Mouse (Mus musculus) retina, embryonic 14.5 days (tissue): ENCODE data around the gene Dnajc6.

Experiments used
- DNase-seq: peaks from one replicate; pipeline ENCODE4 v3.0.0-alpha.2; 2015; ENCODE audit warnings: low spot score

Dnajc6 gene

DNA sequence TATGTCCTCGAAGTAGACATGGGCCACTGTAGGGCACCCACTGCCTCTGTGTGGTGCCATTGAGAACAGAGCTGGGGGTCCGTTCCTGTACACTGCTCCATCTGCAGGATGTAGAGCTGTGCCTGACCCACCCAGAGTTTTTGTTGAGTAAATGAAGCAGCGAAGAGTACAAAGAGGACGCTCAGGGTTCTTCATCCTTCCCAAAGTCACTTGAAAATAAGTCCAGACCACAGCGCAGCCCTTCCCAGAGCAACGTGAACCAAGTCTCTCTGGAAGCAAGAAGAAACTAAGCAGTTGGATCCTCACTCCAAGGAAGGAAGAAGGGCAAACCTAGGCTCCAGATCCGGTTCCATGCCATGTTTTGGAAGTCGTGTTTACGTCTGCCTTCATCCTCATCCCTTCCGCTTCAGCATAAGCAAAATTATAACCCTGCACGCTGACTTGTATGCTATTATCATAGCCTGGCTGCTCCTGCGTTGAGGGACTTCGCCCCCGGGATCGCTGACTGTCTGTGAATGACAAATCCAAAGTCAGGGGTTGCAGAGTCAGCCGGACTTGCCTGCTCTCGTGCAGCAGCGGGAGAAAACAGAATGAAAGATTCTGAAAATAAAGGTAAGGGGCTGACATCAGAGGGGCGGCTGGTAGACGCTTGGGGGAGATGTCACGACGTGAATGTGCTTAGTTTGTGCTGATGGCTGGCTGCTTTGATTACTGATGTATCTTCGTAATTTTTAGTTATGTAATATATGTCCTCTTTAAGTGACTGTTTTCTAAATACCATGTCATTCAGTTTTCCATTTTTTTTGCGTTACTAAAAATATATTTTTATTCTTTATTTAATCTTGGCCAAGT lies 11.3 kb downstream of the Dnajc6 start:
- DNase-seq, result peak; percentile 79

- DNase-seq, result no peak
Measured at GRCm38 (mm10) chr4:101508431-101508830, 12.0 kb downstream of the Dnajc6 start.

DNA sequence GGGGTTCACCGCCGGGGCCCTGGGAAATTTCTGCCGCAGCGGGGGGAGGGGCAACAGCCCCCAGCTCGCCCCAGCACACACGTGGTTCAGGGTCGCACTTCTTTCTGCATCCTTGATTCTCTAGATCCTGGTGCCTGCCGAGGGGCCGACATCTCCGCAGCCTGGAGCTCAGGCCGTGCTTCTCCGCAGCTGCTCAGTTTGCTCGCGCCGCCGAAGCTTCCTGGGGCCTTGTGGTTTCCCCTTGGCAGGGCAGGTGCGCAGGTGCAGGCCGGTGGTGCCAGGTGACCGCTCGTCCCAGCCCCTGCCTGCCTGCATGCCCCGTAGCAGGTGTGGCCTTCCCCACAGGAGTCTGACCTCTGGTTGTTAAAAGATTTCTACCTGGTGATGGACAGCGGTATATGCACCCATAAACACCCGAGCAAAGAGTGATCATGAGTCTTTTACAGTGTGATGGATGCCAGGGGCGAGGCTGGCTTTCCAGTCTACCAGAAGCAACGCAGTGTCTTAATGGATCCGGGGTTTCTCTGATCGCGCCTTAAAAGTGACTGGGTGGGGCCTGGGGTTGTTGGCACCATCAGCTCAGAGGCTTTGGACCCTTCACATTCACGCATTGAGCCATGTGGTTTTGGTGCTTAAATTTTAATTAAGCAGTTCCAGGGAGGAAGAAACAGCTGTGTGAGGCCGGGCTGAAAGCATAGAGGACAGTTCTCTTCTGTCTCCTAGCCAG lies 12.6 kb downstream of the Dnajc6 start:
- DNase-seq, result peak; percentile 59

- DNase-seq, result no peak
Measured at GRCm38 (mm10) chr4:101510111-101510903, 13.9 kb downstream of the Dnajc6 start.

GRCm38 (mm10) chr4:101510904-101511210 lies 14.4 kb downstream of the Dnajc6 start:
- no peak for DNase-seq

DNA sequence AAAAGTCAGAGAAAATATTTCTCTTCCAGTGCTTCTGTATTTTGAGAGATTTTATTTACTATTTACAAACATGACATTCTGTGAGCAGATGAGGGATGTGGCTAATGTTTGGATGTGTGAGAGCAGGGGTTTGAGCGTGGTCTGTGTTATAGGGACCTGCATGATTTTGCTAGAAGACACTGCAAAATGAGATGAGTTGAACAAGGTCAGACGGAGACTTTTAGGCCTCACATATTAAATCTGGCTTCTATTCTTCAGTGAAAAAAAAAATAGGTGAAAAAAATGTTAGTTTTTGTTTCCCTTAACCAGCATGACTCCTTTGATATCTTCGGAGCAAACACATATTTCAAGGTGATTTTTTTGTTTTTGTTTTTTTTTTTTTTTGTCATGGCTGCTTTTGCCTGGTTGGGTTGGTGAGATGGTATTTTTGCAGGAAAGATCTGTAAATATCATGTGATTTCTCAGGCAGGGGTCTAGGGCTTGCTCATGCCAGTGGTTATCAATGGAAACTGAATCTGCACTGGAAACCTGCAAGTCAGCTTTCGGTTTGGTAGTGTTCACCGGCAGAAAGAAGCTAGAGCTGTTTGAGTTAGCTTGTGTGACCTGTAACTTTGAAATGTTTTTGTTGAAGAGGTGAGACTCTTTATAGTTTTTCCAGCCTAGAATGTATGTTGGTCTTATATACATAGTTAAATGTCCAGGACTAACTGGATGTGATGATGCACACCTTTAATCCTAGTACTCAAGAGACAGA lies 15.5 kb downstream of the Dnajc6 start:
- no peak for DNase-seq

DNA sequence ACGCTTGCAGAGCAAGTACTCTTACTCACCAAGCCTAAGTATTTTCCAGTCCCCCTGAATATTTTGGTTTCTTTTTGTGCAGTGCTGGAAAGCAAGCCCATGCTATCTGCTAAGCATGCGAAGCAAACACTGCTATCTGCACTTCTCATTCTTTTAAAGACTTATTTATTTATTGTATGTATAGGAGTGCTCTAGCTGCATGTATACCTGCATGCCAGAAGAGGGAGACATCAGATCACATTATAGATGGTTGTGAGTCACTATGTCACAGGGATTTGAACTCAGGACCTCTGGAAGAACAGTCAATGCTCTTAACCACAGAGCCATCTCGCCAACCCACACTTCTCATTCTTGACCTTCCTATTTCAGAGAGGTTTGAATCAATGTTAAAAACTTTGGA lies 16.8 kb downstream of the Dnajc6 start:
- no peak for DNase-seq

GRCm38 (mm10) chr4:101515853-101516252 lies 19.4 kb downstream of the Dnajc6 start:
- DNase-seq, result no peak

GRCm38 (mm10) chr4:101516434-101517168 lies 20.2 kb downstream of the Dnajc6 start:
- DNase-seq, result no peak

DNA sequence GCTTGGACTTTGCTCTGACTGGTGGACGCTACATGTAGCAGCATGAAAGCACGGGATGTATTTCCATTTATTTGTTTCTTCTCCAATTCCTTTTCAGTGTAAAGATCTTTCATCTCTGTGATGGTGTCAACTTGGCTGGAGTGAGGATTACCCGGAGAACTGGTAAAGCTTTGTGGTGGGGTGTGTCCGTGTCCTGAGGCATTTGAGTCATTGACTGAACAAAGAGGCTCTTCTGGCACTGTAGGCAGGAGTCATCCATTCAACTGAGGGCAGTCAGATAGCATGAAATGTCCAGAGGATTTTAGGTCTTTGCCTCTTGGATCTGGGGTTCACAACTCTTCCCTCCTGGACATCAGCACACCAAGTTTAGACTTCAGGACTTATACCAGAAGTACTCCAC lies 35.5 kb downstream of the Dnajc6 start:
- no peak for DNase-seq

- no peak for DNase-seq
Measured at GRCm38 (mm10) chr4:101540516-101540915, 44.1 kb downstream of the Dnajc6 start.

DNA sequence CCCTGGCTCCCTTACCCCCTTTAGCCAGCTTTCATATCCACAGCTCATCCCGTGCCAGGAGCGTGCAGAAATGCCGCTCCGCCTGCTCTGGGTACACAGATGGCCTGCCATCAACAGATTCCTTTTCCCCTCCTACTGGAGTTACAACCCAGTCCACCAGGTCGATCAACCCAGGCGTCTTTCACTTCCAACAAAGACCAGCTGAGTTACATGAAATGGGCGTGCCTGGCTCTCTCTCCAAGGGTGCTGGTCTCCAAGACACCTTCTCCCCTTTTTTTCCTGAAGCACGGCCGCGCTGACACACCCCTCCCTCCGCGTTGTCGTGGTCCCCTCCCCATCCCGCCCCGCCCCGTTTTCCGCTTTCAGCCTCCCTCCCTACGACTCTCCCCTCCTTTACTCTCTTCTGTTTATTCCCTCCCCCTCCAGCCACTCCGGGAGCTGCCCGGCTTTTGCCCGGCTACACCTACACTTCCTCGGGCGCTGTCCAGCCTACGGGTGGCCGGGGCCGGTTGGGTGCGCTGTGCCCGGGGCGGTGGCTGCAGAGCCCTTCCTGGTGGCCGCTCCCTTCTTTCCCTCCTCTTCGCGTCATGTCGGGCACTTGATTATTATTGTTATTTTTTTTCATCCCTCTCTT lies 53.6 kb downstream of the Dnajc6 start:
- DNase-seq, result peak; percentile 53

DNA sequence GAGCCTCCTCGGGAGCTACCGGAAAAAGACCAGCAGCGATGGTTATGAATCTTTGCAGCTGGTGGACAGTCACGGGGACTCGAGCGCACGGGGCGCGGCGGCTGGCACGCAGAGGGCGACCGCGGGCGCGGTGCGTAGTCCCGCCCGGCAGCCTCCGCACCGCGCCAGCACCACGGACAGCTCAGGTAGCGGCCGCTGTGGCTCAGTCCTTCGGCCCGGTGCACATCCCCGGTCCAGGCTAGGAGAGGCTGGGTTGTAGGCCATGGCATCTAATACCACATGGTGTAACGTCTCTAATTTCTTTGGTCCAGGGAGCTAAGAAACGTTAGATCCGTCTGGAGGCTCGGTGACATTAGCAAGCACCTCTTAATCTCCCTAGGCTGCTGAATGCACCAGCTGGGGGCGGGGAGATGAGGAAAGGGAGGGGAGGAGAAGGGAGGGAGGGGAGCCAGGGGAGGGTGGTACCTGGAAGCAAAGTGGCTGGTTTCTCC lies 54.3 kb downstream of the Dnajc6 start:
- DNase-seq, result peak; percentile 76

- no peak for DNase-seq
Measured at GRCm38 (mm10) chr4:101551425-101551824, 55.0 kb downstream of the Dnajc6 start.

GRCm38 (mm10) chr4:101552372-101552771 lies 55.9 kb downstream of the Dnajc6 start:
- no peak for DNase-seq

GRCm38 (mm10) chr4:101555016-101555415 lies 58.6 kb downstream of the Dnajc6 start:
- no peak for DNase-seq

DNA sequence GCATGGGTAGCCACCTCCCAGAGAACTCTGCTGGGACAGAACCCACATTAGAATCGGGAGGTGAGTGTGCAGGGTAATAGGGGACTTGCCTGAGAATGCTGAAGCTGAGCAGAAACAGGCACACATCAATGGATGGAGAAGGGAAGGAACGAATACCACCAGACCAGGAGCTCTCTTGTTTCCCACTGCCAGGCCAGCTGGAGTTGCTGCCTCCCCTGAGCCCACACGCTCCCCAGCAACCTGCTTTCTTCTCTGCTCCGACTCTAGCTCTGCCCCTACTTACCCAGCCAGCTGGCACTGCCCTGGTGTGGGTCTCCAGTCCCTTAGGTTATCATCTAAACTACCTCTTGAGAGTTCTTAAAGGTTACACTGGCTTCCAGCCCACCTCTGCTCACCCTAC lies 63.7 kb downstream of the Dnajc6 start:
- no peak for DNase-seq

- no peak for DNase-seq
Measured at GRCm38 (mm10) chr4:101562836-101563235, 66.4 kb downstream of the Dnajc6 start.

GRCm38 (mm10) chr4:101563607-101564006 lies 67.2 kb downstream of the Dnajc6 start:
- no peak for DNase-seq

DNA sequence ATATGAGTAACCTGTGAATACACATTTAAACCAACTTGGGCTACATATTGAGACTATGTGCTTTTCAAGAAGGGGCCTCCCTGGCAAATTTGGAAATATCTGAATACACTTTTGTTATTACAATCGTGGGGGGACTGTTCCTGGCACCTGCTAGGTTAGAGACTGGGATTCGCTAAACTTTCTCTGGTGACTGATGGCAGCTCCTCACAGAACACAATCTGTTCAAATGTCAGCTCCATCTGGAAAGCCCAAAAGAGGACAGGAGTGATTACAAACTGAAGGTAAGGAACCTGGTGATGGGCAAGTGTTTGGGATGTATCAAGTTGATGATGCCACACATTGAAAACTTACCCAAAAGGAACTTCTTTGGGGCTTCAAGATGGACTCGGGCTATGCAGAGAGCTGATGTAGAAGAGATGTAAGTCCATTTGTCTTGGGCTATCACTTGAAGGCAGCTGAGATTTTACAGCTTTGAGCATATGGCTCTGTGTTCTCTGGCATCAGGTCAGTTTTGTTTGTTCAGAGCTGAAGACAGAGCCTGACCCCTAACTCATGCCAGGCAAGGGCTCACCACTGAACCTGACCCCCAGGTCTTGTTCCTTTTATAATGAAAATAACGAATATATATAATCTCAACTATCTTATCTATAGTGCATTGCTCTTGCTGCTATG lies 68.4 kb downstream of the Dnajc6 start:
- DNase-seq, result no peak
